Mouse (Mus musculus) C2C12 (cell line): ENCODE measurements around the gene Lpp. TPM values are rescaled to one million over a fixed set of nuclear protein-coding genes. Genes with fewer than 3 reads are reported as not detected.

ENCODE experiments used
- H3K27me3 ChIP-seq: one replicate; pipeline ENCODE4 v1.6.1; 2011; ENCODE audit not compliant: control insufficient read depth, insufficient read depth, insufficient read length
- H3K36me3 ChIP-seq: one replicate; pipeline ENCODE4 v1.6.1; 2011; ENCODE audit not compliant: control insufficient read depth, insufficient read depth
- H3K4me3 ChIP-seq: one replicate; pipeline ENCODE4 v1.5.1; 2011; ENCODE audit warnings: mild to moderate bottlenecking, control low read depth; ENCODE audit not compliant: poor library complexity, insufficient read depth, severe bottlenecking
- H3K79me2 ChIP-seq: one replicate; pipeline ENCODE4 v1.6.1; 2011; ENCODE audit not compliant: control insufficient read depth, insufficient read depth
- H3K79me3 ChIP-seq: one replicate; pipeline ENCODE4 v1.6.1; 2011; ENCODE audit warnings: low read depth, control low read depth
- H3ac ChIP-seq: one replicate; pipeline ENCODE3; 2011; ENCODE audit warnings: low read depth; ENCODE audit not compliant: control insufficient read depth, insufficient read length
- CEBPB ChIP-seq: IDR thresholded peaks from one replicate; pipeline ENCODE4 v1.6.1; 2011; ENCODE audit warnings: low read depth, mild to moderate bottlenecking, control low read depth, moderate library complexity
- CTCF ChIP-seq: IDR thresholded peaks from one replicate; pipeline ENCODE4 v1.5.1; 2011; ENCODE audit not compliant: control insufficient read depth, insufficient read depth, insufficient read length
- FOSL1 ChIP-seq: IDR thresholded peaks from one replicate; pipeline ENCODE4 v1.8.0; 2011; ENCODE audit warnings: mild to moderate bottlenecking, low read length; ENCODE audit not compliant: poor library complexity, insufficient read depth, severe bottlenecking
- MAX ChIP-seq: IDR thresholded peaks from one replicate; pipeline ENCODE4 v1.6.1; 2011; ENCODE audit warnings: mild to moderate bottlenecking, control low read depth
- MYOD1 ChIP-seq: IDR thresholded peaks from one replicate; pipeline ENCODE4 v1.6.1; 2011; ENCODE audit warnings: low read depth; ENCODE audit not compliant: control insufficient read depth, insufficient read length
- MYOG ChIP-seq: IDR thresholded peaks from one replicate; pipeline ENCODE4 v1.6.1; 2011; ENCODE audit not compliant: control insufficient read depth, insufficient read length; ENCODE audit errors: extremely low read depth
- USF1 ChIP-seq: IDR thresholded peaks from one replicate; pipeline ENCODE4 v1.6.1; 2011; ENCODE audit warnings: low read depth, mild to moderate bottlenecking, control low read depth, moderate library complexity
- polyA plus RNA-seq: library from polyadenylated mRNA; unstranded; fragments of >200 nt; fragmentation: generic; extraction: Trizol; gene quantifications from one replicate; pipeline ENCODE4 v1.2.1, GENCODE M21; 2012; ENCODE audit warnings: missing spikeins

The Lpp gene
- polyA plus RNA-seq, 1 experiment: 9.6 TPM

GRCm38 (mm10) chr16:24367506-24367905 is 25.8 kb upstream of the Lpp start:
- Histone ChIP-seq H3K4me3 (no peak overlapping the region), H3K79me3 (no peaks in the 10 kb centered on the region), H3ac (no peak overlapping the region), H3K36me3 (no peaks in the 10 kb centered on the region), H3K79me2 (no peaks in the 10 kb centered on the region), H3K27me3 (no peaks in the 10 kb centered on the region)
- no peak for TF ChIP-seq USF1

- no peaks in the 10 kb centered on the region for H3K79me3 ChIP-seq
- H3ac ChIP-seq: no peak overlapping the region
- no peaks in the 10 kb centered on the region for H3K27me3 ChIP-seq
- H3K4me3 ChIP-seq: no peak overlapping the region
- TF ChIP-seq USF1 (no peak), MYOD1 (no peak), MYOG (no peak), MAX (no peak)
- H3K79me2 ChIP-seq: no peaks in the 10 kb centered on the region
- H3K36me3 ChIP-seq: no peaks in the 10 kb centered on the region
Observed at GRCm38 (mm10) chr16:24376478-24376877, 16.8 kb upstream of the Lpp start.

DNA sequence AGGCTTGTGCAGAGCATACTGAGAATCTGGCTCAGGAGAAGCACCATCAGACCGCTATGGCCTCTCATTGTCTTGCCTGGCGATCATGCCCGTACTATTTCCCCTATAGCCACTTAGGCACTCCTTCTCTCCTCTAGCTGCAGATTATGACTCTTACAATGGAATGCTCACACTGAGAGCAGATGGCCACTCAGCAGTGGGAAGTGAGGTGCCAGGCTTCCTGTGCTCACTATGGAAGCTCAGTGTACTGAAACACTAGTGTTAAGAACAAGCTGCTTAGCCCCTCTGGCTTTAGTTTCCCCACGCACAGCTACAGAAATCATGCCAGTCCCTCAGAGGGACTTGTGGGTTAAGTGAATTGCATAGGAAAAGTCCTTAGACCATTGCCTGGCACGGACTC is 2.7 kb upstream of the Lpp start:
- Histone ChIP-seq H3K36me3 (no peaks in the 10 kb centered on the region), H3K79me2 (peaks cover 18% of the 10 kb centered on the region), H3K27me3 (no peaks in the 10 kb centered on the region), H3K4me3 (no peak overlapping the region), H3ac (no peak overlapping the region), H3K79me3 (peaks cover 14% of the 10 kb centered on the region)
- TF ChIP-seq USF1 (no peak), MYOG (no peak), FOSL1 (no peak), CEBPB (no peak), CTCF (no peak), MAX (no peak), MYOD1 (no peak)

DNA sequence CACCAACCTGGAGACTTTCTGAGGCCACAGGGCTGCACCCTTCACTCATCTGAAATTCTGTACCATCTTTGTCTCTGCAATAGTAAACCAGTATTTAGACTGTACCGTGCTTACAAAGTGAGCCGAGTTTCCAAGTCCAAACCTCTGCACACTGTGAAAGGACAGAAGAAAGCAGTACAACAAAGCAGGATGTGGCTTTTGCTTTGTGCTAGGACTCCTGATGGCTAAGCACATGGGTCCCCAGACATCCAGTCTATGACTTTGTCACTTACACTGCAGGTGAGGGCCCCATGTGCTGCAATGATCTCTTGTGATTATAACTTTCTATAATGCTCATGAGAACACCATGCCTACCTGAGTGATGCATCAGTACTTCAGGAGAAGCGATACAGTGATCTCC is 2.2 kb upstream of the Lpp start:
- Histone ChIP-seq H3ac (no peak overlapping the region), H3K79me3 (peaks cover 16% of the 10 kb centered on the region), H3K79me2 (peaks cover 24% of the 10 kb centered on the region), H3K36me3 (no peaks in the 10 kb centered on the region), H3K4me3 (no peak overlapping the region), H3K27me3 (no peaks in the 10 kb centered on the region)
- no peak for TF ChIP-seq MYOD1
- no peak for TF ChIP-seq CEBPB
- TF ChIP-seq CTCF: no peak
- TF ChIP-seq MYOG: no peak
- no peak for TF ChIP-seq MAX
- TF ChIP-seq USF1: no peak
- no peak for TF ChIP-seq FOSL1

DNA sequence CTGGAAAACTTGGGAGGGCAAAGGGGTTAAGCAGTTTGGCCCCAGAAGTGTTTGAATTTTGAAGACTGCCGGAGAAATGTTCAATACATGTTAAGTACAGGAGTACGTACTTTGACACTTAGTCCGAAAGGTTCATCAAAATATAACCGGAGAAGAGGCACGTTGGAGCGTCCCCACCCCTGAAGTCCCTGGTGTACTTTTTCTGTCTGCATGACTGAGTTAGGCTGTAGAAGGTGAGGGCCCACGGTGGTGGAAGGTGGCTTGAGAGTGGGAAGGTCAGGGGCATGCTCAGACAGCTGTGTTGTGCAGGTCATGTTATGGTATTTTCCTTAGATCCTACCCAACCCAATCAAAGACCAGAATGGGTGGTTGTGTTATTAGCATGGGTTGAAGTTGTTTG is 1.4 kb upstream of the Lpp start:
- Histone ChIP-seq H3K79me3 (peaks cover 23% of the 10 kb centered on the region), H3K79me2 (peaks cover 32% of the 10 kb centered on the region), H3K36me3 (no peaks in the 10 kb centered on the region), H3ac (no peak overlapping the region), H3K4me3 (no peak overlapping the region), H3K27me3 (no peaks in the 10 kb centered on the region)
- TF ChIP-seq CTCF: no peak
- TF ChIP-seq FOSL1: no peak
- no peak for TF ChIP-seq CEBPB
- TF ChIP-seq MYOG: no peak
- no peak for TF ChIP-seq MAX
- TF ChIP-seq USF1: no peak
- no peak for TF ChIP-seq MYOD1

- Histone ChIP-seq H3K27me3 (no peaks in the 10 kb centered on the region), H3ac (peak overlapping the region; percentile 77), H3K79me2 (peaks cover 49% of the 10 kb centered on the region), H3K4me3 (peak overlapping the region; percentile 50), H3K36me3 (no peaks in the 10 kb centered on the region), H3K79me3 (peaks cover 38% of the 10 kb centered on the region)
- no peak for TF ChIP-seq MYOD1
- no peak for TF ChIP-seq USF1
- no peak for TF ChIP-seq MYOG
- TF ChIP-seq CEBPB: no peak
- no peak for TF ChIP-seq CTCF
- TF ChIP-seq FOSL1: no peak
- no peak for TF ChIP-seq MAX
Observed at GRCm38 (mm10) chr16:24393556-24394210, 376 bp downstream of the Lpp start.
